Mouse (Mus musculus) kidney, embryonic 14.5 days (tissue): Measurements from ENCODE around the gene Faf1. TPM values are rescaled to one million over a fixed set of nuclear protein-coding genes. Genes with fewer than 3 reads are reported as not detected.

Experiments used
- ATAC-seq: fragments of 200-750 bp; cut with Nextera tagmentation; 2 replicates; pipeline ENCODE4 v1.8.0; 2017; ENCODE audit warnings: moderate number of reproducible peaks, mild to moderate bottlenecking, moderate TSS enrichment, moderate library complexity; ENCODE audit not compliant: low FRiP score, low TSS enrichment
- H3K27ac ChIP-seq: fragments of 300-500 bp; sonication (generic); 2 replicates; pipeline ENCODE4 v1.5.1; 2014; ENCODE audit warnings: low read depth, mild to moderate bottlenecking, low read length, moderate library complexity, mixed read lengths
- H3K27me3 ChIP-seq: fragments of 300-500 bp; sonication (generic); 2 replicates; pipeline ENCODE4 v1.6.1; 2014; ENCODE audit warnings: mild to moderate bottlenecking, low read length; ENCODE audit not compliant: control insufficient read depth, insufficient read depth
- H3K36me3 ChIP-seq: fragments of 300-500 bp; sonication (generic); 2 replicates; pipeline ENCODE4 v1.6.1; 2014; ENCODE audit warnings: low read length, mixed read lengths; ENCODE audit not compliant: control insufficient read depth, insufficient read depth
- H3K4me1 ChIP-seq: fragments of 300-500 bp; sonication (generic); 2 replicates; pipeline ENCODE4 v1.6.1; 2014; ENCODE audit warnings: low read length, mixed read lengths; ENCODE audit not compliant: control insufficient read depth, insufficient read depth
- H3K4me2 ChIP-seq: fragments of 300-500 bp; sonication (generic); replicated peaks from 2 replicates; pipeline ENCODE4 v1.6.1; 2014; ENCODE audit warnings: low read depth, mild to moderate bottlenecking, low read length
- H3K4me3 ChIP-seq: fragments of 300-500 bp; sonication (generic); 2 replicates; pipeline ENCODE4 v1.5.1; 2014; ENCODE audit warnings: mild to moderate bottlenecking, low read length
- H3K9ac ChIP-seq: fragments of 300-500 bp; sonication (generic); 2 replicates; pipeline ENCODE4 v1.6.1; 2014; ENCODE audit warnings: low read depth, mild to moderate bottlenecking, low read length, moderate library complexity
- H3K9me3 ChIP-seq: fragments of 300-500 bp; sonication (generic); 2 replicates; pipeline ENCODE4 v1.6.1; 2016; ENCODE audit warnings: low read length; ENCODE audit not compliant: control insufficient read depth
- WGBS: fragments of 180-500 bp; shearing (Covaris S2); extraction: QIAGEN DNeasy Blood & Tissue Kit; methylation state at CpG from one replicate; pipeline ENCODE4 v1.1.7; 2014; 5-methylcytosine and 5-hydroxymethylcytosine counted together
- polyA plus RNA-seq: library from polyadenylated mRNA; unstranded; fragments of >200 nt; fragmentation: Nextera tagmentation; extraction: Ambion mirVana; gene quantifications from 2 replicates; pipeline ENCODE4 v1.2.1, GENCODE M21; 2014

The Faf1 gene
- polyA plus RNA-seq, 1 experiment from 2014 or later, result 34.3 TPM

DNA sequence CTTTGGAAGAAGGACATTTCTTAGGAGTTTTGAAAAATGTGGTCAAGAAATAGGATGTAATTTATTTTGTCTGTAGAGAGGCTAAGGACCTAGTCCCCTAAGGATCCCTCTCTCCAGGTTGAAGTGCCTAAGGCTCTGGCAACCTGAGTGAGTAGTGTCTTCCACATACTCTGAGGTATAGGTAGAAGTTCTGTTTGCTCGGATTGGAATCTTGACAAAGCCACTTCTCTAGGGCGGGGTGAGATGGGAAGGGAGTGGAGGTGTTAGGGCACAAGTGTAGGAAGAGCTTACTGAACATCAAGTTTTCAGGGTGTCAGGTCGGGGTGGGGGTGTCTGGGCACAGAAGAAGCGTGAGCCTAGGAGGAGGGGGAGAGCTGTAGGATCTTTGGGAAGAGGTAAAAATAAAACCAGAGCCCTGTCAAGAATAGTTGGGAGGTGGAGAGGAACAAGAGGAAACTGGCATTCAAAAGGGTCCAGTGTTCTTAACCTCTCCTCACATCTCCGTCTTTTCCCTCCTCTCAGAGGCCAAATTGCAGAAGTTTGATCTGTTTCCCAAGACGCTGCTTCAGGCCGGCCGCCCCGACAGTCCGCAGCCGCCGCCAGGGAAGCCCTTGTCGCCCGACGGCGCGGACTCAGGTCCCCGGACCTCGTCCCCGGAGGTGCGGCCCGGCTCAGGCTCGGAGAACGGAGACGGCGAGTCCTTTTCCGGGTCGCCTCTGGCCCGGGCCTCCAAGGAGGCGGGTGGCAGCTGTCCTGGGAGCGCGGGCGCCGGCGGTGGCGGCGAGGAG is 304.9 kb downstream of the Faf1 start:
- H3K27ac ChIP-seq, result no peak overlapping the region
- no peaks in the 10 kb centered on the region for H3K36me3 ChIP-seq
- WGBS, result 2% methylated on average over 37 of the region's 37 CpGs
- H3K4me1 ChIP-seq, result peaks cover 23% of the 10 kb centered on the region
- no peak for ATAC-seq
- H3K27me3 ChIP-seq, result peaks cover 95% of the 10 kb centered on the region
- no peak overlapping the region for H3K9ac ChIP-seq
- peak overlapping the region; percentile 36 for H3K4me3 ChIP-seq
- H3K9me3 ChIP-seq, result no peaks in the 10 kb centered on the region
- H3K4me2 ChIP-seq, result peak overlapping the region; percentile 40

DNA sequence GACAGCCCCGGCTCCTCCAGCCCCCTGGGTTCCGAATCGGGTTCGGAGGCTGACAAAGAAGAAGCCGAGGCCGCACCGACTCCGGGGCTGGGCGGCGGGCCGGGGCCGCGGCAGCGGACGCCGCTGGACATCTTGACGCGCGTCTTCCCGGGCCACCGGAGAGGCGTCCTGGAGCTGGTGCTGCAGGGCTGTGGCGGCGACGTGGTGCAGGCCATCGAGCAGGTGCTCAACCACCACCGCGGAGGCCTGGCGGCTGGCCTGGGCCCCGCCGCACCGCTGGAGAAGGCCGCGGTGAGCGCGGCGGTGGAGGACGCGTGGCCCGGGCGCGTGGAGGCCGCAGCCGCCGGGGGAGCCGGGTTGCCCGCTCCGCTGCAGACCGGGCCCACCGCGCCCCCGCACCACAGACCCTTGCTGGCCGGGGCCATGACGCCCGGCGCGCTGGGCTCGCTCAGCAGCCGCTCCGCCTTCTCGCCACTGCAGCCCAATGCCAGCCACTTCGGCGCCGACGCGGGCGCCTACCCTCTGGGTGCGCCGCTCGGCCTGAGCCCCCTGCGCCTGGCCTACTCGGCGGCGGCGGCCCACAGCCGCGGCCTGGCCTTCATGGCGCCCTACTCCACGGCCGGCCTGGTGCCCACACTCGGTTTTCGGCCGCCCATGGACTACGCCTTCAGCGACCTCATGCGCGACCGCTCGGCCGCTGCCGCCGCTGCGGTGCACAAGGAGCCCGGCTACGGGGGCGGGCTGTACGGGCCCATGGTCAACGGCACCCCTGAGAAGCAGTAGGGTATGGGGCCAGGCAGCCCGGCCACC is 305.7 kb downstream of the Faf1 start:
- Histone ChIP-seq H3K27ac (no peak overlapping the region), H3K9me3 (no peaks in the 10 kb centered on the region), H3K4me2 (peak overlapping the region; percentile 40), H3K4me1 (peaks cover 23% of the 10 kb centered on the region), H3K4me3 (peak overlapping the region; percentile 36), H3K27me3 (peaks cover 95% of the 10 kb centered on the region), H3K36me3 (no peaks in the 10 kb centered on the region), H3K9ac (no peak overlapping the region)
- peak; percentile 7; the same call in 1 of the 2 replicates for ATAC-seq
- WGBS, result under 1% methylated on average over 88 of the region's 99 CpGs

DNA sequence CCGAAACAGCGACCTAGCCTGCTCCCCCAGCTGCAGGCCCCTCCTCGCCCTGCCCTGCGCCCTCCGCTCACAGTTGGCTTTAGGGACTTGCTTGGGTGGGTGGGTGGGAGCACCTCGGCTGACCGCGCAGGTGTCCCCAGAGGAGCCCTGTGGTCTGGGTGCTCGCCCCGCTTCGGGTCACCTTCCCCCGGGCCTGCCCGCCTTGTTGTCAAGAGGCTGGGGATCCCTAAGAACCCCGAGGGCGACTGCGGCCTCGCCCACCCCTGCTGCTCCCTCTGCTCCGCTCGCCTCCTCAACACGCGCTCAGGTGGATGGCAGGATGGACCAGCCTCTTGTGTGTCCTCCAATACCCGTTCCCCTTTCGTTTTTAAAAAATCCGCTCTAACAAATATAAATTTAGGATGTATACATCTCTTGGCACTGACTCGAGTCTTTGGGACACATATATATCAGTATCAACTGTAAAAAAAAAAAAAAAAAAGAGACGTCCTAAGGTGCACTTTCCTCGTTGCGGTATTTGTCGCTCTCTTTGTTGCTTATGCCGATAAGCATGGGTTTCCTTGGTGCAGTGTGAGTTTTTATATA is 306.4 kb downstream of the Faf1 start:
- Histone ChIP-seq H3K4me3 (peak overlapping the region; percentile 36), H3K9ac (no peak overlapping the region), H3K4me1 (peaks cover 17% of the 10 kb centered on the region; the same call in 1 of the 2 replicates), H3K36me3 (no peaks in the 10 kb centered on the region), H3K27me3 (peaks cover 95% of the 10 kb centered on the region), H3K9me3 (no peaks in the 10 kb centered on the region), H3K4me2 (peak overlapping the region; percentile 40), H3K27ac (no peak overlapping the region)
- no peak for ATAC-seq
- 4% methylated on average over 24 of the region's 30 CpGs for WGBS

DNA sequence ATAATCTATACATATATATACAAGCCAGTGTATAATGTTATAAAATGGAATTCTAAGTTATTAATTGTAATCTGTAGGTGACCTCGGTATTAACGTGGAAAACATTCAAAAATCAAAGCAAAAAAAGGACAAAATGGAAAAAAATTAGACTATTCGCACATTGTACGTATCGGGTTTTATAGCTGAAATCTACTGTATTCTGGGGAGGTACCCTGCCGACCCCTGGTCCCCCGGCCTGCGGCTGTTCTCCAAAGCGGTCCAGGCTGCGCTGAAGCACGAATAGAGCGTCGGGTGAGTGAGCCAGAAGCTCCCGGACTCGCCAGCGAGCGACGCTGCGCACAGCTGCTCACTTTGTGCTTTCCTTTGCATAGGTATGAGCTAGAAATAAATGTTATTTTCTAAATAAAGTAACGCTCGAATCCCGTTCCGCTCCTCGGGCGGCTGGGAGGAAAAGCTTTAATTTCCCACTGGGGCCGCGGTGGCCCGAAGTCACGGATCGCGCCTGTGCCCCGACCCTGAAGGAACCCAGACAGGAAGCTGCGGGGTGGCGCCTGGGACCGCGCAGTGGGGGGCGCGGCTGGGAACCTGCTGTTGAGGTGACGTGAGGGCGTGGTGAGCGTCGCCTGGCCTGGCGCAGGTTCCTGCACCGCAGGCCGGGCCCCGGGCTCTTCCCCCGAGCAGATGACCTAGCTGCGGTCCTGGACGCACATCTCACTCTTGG is 307.1 kb downstream of the Faf1 start:
- WGBS, result 1% methylated on average over 46 of the region's 49 CpGs
- Histone ChIP-seq H3K27ac (no peak overlapping the region), H3K36me3 (no peaks in the 10 kb centered on the region), H3K27me3 (peaks cover 94% of the 10 kb centered on the region), H3K9me3 (no peaks in the 10 kb centered on the region), H3K4me3 (peak overlapping the region; percentile 22), H3K4me1 (peaks cover 14% of the 10 kb centered on the region; the same call in 1 of the 2 replicates), H3K9ac (no peak overlapping the region), H3K4me2 (no peak overlapping the region)
- peak; percentile 21; the same call in 1 of the 2 replicates for ATAC-seq

DNA sequence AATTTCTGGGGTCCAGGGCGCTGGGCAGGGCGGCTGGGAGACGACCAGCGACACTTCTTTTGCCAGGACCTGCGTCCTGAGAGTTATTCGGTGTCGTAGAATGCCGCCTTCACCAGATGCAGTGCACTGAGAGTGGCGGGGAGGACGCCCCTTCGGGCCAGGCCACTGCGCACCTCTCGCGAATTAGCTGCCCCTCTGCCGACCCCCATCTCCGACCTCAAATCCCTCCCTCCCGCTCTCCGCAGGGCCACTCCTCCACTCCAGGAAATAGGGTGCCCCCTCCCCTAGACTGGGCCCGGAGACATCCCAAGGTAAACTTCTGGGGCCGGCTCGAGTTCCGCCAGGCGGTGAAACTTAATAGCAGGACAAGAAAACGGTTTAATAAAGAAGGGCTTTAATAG is 307.6 kb downstream of the Faf1 start:
- under 1% methylated on average over 24 of the region's 24 CpGs for WGBS
- Histone ChIP-seq H3K27ac (no peak overlapping the region), H3K4me2 (no peak overlapping the region), H3K4me3 (peak overlapping the region; percentile 22; the same call in 1 of the 2 replicates), H3K36me3 (no peaks in the 10 kb centered on the region), H3K4me1 (peaks cover 13% of the 10 kb centered on the region; the same call in 1 of the 2 replicates), H3K9ac (no peak overlapping the region), H3K9me3 (no peaks in the 10 kb centered on the region), H3K27me3 (peaks cover 95% of the 10 kb centered on the region)
- peak; percentile 3; the same call in 1 of the 2 replicates for ATAC-seq

DNA sequence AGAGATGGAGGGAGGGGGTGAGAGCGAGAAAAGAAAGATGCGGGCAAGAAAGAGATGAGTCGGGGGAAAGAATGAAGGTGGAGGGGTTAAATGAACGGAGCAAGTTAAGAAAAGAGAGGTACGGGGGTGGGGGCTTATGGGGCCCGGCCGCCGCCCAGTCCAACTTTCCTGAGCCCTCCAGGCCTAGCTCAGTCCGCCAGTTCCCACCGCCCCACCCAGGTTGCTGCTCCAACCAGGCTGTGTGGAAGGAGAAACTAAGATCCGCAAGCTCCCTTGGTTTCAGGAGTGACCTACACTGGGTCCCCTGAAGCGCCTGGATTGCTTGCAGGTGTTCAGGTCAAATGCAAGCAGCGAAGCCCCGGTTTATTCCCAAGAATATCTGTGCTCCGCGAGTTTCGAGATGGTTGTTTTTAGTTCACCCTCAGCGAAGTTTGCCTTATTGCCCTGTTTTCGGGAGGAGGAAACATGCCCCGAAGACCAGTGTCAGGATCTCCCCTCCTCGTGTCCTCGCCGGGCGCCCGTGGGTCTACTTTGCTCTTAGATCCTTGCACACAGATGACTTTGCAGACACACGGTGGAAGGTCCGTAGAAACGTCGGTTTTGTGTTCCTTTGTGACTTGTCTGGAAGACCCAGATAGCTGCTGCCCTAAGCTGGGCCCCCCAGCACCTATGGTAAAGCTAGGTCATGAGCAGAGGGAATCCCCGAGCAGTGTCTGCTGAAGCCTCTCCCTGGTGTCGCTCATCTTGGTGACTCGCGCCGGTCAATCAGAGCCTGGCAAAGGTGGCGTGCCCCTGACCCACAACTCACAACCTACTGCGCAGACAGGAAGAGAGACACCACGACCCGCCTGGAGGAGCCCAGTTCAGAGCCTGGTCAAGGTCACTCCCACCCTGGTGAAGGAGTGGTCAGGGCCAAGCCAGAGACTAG is 308.4 kb downstream of the Faf1 start:
- Histone ChIP-seq H3K4me2 (no peak overlapping the region), H3K4me3 (no peak overlapping the region)
- WGBS, result 1% methylated on average over 38 of the region's 38 CpGs

DNA sequence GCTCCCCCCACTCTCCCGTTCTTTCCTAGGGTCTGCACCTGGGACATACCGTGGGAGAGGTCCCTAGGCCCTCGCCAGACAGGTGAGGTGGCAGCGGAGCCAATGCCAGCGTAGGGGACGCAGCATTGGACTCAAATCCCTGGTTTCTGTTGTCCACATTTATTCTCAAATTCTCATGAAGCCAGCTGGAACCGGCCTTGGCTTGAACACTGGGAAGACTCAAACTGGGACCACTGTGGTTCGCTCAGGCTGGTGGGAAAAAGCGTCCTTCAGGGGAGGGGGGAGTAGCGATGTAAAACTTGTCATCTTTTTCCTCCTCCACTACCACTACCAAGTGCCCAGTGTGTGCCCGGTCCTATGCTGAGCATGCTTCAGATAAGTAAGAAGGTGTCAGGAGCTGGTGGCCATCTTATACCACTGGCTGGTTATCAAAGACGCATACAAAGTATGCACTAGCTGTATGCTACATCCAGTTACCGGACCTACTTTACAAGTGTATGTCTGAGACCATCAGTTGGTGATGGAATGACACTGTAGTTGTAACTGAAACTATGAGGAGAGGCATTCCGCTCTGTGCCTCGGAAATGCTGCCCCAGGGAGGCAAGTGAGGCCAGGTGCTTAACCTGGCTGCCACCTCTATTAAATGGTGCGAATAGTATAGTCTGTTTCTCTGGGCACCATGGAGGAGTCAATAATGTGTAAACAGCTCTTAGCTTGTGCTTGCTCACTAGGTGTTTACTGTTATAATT is 309.2 kb downstream of the Faf1 start:
- WGBS, result 3% methylated on average over 16 of the region's 16 CpGs
- Histone ChIP-seq H3K9me3 (no peaks in the 10 kb centered on the region), H3K27me3 (peaks cover 95% of the 10 kb centered on the region), H3K4me1 (peaks cover 13% of the 10 kb centered on the region; the same call in 1 of the 2 replicates), H3K4me2 (no peak overlapping the region), H3K4me3 (no peak overlapping the region), H3K36me3 (no peaks in the 10 kb centered on the region), H3K27ac (no peak overlapping the region), H3K9ac (no peak overlapping the region)
- ATAC-seq, result no peak

More for the DNA sequence above, 308.4 kb downstream of the Faf1 start:
- H3K9me3 ChIP-seq, result no peaks in the 10 kb centered on the region
- H3K27me3 ChIP-seq, result peaks cover 96% of the 10 kb centered on the region
- ATAC-seq, result no peak
- H3K27ac ChIP-seq, result no peak overlapping the region
- H3K9ac ChIP-seq, result no peak overlapping the region
- H3K4me1 ChIP-seq, result peaks cover 13% of the 10 kb centered on the region; the same call in 1 of the 2 replicates
- no peaks in the 10 kb centered on the region for H3K36me3 ChIP-seq
